Mouse (Mus musculus) midbrain, embryonic 13.5 days (tissue): ENCODE data around the gene Bcl2l12. TPM values are rescaled to one million over a fixed set of nuclear protein-coding genes. Genes with fewer than 3 reads are reported as not detected.

Experiments used
- ATAC-seq: fragments of 200-750 bp; cut with Nextera tagmentation; 2 replicates; pipeline ENCODE4 v1.8.0; 2017; ENCODE audit warnings: mild to moderate bottlenecking, moderate TSS enrichment, moderate library complexity
- H3K27ac ChIP-seq: fragments of 300-500 bp; sonication (generic); 2 replicates; pipeline ENCODE4 v1.5.1; 2015; ENCODE audit warnings: inconsistent platforms, mild to moderate bottlenecking, moderate library complexity
- H3K27me3 ChIP-seq: fragments of 300-500 bp; sonication (generic); 2 replicates; pipeline ENCODE4 v1.6.1; 2015; ENCODE audit warnings: mild to moderate bottlenecking, inconsistent platforms
- H3K36me3 ChIP-seq: fragments of 300-500 bp; sonication (generic); 2 replicates; pipeline ENCODE4 v1.6.1; 2015; ENCODE audit warnings: mild to moderate bottlenecking, inconsistent platforms
- H3K4me1 ChIP-seq: fragments of 300-500 bp; sonication (generic); replicated peaks from 2 replicates; pipeline ENCODE4 v1.6.1; 2015; ENCODE audit warnings: inconsistent platforms
- H3K4me2 ChIP-seq: fragments of 300-500 bp; sonication (generic); replicated peaks from 2 replicates; pipeline ENCODE4 v1.6.1; 2015; ENCODE audit warnings: moderate library complexity, mild to moderate bottlenecking, inconsistent platforms
- H3K4me3 ChIP-seq: fragments of 300-500 bp; sonication (generic); replicated peaks from 2 replicates; pipeline ENCODE4 v1.5.1; 2015; ENCODE audit warnings: mild to moderate bottlenecking, inconsistent platforms
- H3K9ac ChIP-seq: fragments of 300-500 bp; sonication (generic); replicated peaks from 2 replicates; pipeline ENCODE4 v1.6.1; 2015; ENCODE audit warnings: mild to moderate bottlenecking, inconsistent platforms
- H3K9me3 ChIP-seq: fragments of 300-500 bp; sonication (generic); 2 replicates; pipeline ENCODE4 v1.6.1; 2016; ENCODE audit warnings: mild to moderate bottlenecking, inconsistent platforms
- WGBS: fragments of 180-500 bp; shearing (Covaris S2); methylation state at CpG from one replicate; pipeline ENCODE4 v1.1.7; 2015; 5-methylcytosine and 5-hydroxymethylcytosine counted together
- polyA plus RNA-seq: library from polyadenylated mRNA; unstranded; fragments of >200 nt; fragmentation: Nextera tagmentation; extraction: Ambion mirVana; gene quantifications from 2 replicates; pipeline ENCODE4 v1.2.1, GENCODE M21; 2015

The Bcl2l12 gene
- polyA plus RNA-seq, 1 experiment from 2014 or later: 21.6 TPM

DNA sequence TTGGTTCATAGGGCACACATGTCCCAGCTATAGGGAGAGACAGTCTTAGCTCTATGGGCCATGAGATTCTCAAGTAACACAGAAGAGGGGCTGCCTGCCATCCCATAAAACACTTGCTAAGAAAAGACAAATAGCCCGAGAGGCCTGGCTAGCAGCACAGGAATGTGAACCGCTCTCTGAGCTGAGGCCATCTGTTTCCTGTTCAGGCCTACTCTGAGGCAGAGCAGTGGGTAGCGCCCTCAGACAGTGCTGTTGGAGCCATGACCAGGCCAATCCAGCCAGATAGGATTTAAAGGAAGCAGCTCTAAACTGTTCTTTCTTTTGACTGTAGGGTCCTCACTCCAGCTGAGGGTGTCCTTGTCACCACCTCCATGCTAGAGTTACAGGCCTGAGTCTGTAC is 6.0 kb upstream of the Bcl2l12 start:
- Histone ChIP-seq H3K9ac (no peak overlapping the region), H3K27me3 (no peaks in the 10 kb centered on the region), H3K4me1 (peaks cover 3% of the 10 kb centered on the region; the same call in 1 of the 2 replicates), H3K4me2 (no peak overlapping the region), H3K27ac (no peak overlapping the region), H3K36me3 (peaks cover 99% of the 10 kb centered on the region), H3K4me3 (no peak overlapping the region), H3K9me3 (no peaks in the 10 kb centered on the region)
- 92% methylated on average over 3 of the region's 3 CpGs for WGBS
- ATAC-seq: no peak

DNA sequence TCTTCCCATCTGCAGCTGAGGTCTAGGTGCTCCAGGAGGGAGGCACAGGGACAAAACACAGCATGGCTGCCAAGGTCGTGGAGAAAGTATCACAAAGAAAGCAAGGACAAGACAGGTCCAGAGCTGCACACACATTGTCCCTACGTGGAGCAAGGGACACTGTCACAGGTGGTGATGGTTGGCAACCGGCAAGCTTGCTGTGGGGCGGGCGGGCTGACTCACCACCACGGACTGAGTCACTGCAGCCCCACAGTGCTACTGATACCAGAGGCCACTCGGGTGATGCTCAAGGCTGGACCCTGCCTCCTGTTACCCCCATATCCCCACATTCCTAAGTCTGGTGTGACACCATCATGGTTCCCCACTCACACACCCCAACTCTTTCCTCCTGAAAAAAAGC is 3.9 kb upstream of the Bcl2l12 start:
- Histone ChIP-seq H3K4me1 (peaks cover 21% of the 10 kb centered on the region), H3K27ac (no peak overlapping the region), H3K4me2 (no peak overlapping the region), H3K9me3 (no peaks in the 10 kb centered on the region), H3K27me3 (no peaks in the 10 kb centered on the region), H3K4me3 (no peak overlapping the region), H3K9ac (no peak overlapping the region), H3K36me3 (peaks cover 78% of the 10 kb centered on the region)
- 92% methylated on average over 7 of the region's 7 CpGs for WGBS
- no peak for ATAC-seq

DNA sequence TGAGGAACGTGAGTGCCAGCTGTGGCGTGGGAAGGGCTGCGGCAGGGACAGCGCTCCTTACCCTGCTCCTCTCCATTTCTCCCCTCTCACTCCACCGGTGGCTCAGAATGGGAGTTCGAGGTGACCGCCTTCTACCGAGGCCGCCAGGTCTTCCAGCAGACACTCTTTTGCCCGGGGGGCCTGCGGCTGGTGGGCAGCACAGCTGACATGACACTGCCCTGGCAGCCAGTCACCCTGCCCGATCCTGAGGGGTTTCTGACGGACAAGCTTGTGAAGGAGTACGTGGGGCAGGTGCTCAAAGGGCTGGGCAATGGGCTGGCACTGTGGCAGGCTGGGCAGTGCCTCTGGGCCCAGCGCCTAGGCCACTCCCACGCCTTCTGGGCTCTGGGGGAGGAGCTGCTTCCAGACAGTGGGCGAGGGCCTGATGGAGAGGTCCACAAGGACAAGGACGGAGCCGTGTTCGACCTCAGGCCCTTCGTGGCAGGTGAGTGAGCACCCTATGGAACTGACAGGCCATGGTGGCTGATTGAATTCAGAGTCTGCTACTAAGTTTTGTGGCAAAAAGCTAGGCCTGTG is 2.1 kb upstream of the Bcl2l12 start:
- Histone ChIP-seq H3K9ac (no peak overlapping the region), H3K4me1 (peaks cover 33% of the 10 kb centered on the region), H3K27me3 (no peaks in the 10 kb centered on the region), H3K4me2 (no peak overlapping the region), H3K36me3 (peaks cover 60% of the 10 kb centered on the region), H3K27ac (no peak overlapping the region), H3K4me3 (no peak overlapping the region), H3K9me3 (no peaks in the 10 kb centered on the region)
- WGBS: 86% methylated on average over 21 of the region's 21 CpGs
- no peak for ATAC-seq

DNA sequence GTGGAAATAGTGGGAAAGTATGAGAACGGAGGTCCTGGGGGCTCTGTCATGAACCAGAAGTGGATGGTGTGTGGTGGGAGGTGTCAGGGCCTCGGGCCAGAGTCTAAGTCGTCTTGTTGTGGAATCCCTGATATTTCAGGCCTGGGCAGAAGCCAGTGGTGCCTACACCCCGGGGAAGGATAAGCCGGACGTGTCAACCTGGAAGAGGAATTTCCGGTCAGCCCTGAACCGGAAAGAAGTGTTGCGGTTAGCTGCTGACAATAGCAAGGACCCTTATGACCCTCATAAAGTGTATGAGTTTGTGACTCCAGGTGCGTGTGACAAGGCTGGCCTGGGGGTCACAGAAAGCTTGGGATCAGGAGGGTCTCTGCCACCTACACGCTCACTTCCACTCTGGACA is 1.2 kb upstream of the Bcl2l12 start:
- no peaks in the 10 kb centered on the region for H3K9me3 ChIP-seq
- H3K9ac ChIP-seq: no peak overlapping the region
- no peak overlapping the region for H3K27ac ChIP-seq
- no peak overlapping the region; the same call in 1 of the 2 replicates for H3K4me2 ChIP-seq
- H3K4me3 ChIP-seq: no peak overlapping the region
- H3K36me3 ChIP-seq: peaks cover 51% of the 10 kb centered on the region
- peaks cover 33% of the 10 kb centered on the region for H3K4me1 ChIP-seq
- WGBS: 87% methylated on average over 11 of the region's 11 CpGs
- no peak for ATAC-seq
- H3K27me3 ChIP-seq: no peaks in the 10 kb centered on the region

DNA sequence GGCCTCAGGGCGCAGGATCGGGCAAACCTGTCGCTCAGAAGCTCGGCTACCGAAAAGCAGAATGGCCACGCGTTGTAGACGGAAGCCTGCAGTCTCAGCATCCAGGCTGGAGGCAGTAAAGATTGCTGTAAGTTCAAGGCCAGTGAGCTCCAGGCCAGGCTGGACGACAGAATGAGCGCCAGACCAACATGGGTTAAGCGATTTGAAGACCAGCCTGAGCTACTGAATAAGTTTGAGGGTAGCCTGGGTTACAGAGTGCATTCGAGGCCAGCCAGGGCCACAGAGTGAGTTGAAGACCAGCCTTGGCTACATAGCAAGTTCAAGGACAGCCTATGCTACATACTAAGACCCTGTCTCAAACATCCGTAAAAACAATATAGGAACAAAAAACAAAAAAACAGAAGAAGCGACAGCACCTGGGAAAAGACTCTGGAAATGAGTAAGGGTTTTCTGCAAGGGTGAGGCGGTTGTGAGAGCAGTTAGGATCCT is 528 bp downstream of the Bcl2l12 start:
- peak; percentile 25; the same call in 1 of the 2 replicates for ATAC-seq
- H3K9ac ChIP-seq: peak overlapping the region; percentile 74
- H3K4me2 ChIP-seq: peak overlapping the region; percentile 69
- H3K27me3 ChIP-seq: no peaks in the 10 kb centered on the region
- H3K9me3 ChIP-seq: no peaks in the 10 kb centered on the region
- peaks cover 41% of the 10 kb centered on the region for H3K36me3 ChIP-seq
- peaks cover 33% of the 10 kb centered on the region for H3K4me1 ChIP-seq
- H3K27ac ChIP-seq: peak overlapping the region; percentile 30
- WGBS: 5% methylated on average over 15 of the region's 15 CpGs
- H3K4me3 ChIP-seq: peak overlapping the region; percentile 50

DNA sequence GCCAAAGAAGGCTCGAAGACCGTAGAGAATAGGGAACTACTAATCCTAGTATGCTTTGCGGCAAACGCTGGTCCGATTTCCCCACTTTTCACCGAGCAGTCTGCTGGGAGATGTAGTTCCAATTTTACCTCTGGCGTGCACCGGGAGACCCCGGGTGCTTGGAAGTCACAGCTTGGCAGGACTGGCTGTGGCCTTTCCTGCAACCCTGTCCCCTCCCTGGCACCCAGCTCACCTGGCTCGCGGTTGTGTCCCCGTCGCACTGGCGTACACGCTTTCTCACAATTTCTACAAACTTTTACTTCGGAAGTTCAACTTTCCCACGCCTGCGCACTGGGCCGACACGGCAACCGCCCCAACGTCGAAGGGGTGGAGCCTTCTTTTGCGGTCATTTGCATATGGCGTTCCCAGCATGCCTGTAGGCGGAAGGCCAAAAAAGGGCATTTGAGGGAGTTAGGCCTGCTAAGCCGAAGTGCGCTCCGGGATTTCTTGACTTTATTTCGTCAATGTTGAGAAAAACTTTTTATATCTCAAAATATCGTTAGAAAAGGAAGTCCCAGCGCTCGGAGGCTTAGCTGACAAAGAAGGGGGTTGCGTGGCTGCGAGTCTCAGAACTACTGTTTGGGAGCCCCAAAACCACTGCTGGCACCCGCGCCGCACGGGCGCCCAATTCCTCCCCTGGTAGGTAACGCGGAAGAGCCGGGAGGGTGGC is 1.1 kb downstream of the Bcl2l12 start, which contains the start of gene Irf3:
Gene Irf3 (plus strand): TSS at position 418 of the 709 bp plus-strand sequence.
- H3K4me3 ChIP-seq: peak within 1 kb of the TSS; percentile 50
- peaks cover 33% of the 10 kb centered on the region for H3K4me1 ChIP-seq
- H3K9me3 ChIP-seq: no peaks in the 10 kb centered on the region
- H3K4me2 ChIP-seq: peak within 1 kb of the TSS; percentile 69
- peak within 1 kb of the TSS; percentile 74 for H3K9ac ChIP-seq
- peaks cover 40% of the 10 kb centered on the region for H3K36me3 ChIP-seq
- peak within 1 kb of the TSS; percentile 30 for H3K27ac ChIP-seq
- peak; percentile 92 for ATAC-seq
- under 1% methylated on average over 43 of the region's 43 CpGs for WGBS
- no peaks in the 10 kb centered on the region for H3K27me3 ChIP-seq

DNA sequence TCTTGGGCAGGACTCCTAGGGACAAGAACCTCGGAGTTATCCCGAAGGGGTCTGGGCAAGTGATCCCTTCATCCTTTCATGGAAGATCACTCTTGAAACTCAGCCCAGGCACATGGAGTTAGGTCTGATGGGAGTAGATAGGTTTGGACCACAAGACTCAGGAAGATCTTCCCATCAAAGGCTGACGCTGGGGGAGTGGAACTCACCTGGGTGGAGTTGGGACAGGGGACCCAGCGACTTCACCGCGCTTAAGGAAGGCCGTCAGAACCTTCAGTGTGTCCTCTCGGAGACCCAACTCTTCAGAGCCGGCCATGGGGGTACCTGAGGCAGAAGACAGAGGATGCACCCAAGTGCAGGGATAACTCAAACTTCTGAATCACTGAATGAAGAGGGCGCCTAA is 1.8 kb downstream of the Bcl2l12 start:
- H3K4me2 ChIP-seq: peak overlapping the region; percentile 69
- no peaks in the 10 kb centered on the region for H3K9me3 ChIP-seq
- peaks cover 33% of the 10 kb centered on the region for H3K4me1 ChIP-seq
- peak overlapping the region; percentile 50 for H3K4me3 ChIP-seq
- WGBS: 14% methylated on average over 10 of the region's 10 CpGs
- peaks cover 37% of the 10 kb centered on the region for H3K36me3 ChIP-seq
- peak overlapping the region; percentile 74 for H3K9ac ChIP-seq
- H3K27me3 ChIP-seq: no peaks in the 10 kb centered on the region
- H3K27ac ChIP-seq: no peak overlapping the region
- no peak for ATAC-seq

DNA sequence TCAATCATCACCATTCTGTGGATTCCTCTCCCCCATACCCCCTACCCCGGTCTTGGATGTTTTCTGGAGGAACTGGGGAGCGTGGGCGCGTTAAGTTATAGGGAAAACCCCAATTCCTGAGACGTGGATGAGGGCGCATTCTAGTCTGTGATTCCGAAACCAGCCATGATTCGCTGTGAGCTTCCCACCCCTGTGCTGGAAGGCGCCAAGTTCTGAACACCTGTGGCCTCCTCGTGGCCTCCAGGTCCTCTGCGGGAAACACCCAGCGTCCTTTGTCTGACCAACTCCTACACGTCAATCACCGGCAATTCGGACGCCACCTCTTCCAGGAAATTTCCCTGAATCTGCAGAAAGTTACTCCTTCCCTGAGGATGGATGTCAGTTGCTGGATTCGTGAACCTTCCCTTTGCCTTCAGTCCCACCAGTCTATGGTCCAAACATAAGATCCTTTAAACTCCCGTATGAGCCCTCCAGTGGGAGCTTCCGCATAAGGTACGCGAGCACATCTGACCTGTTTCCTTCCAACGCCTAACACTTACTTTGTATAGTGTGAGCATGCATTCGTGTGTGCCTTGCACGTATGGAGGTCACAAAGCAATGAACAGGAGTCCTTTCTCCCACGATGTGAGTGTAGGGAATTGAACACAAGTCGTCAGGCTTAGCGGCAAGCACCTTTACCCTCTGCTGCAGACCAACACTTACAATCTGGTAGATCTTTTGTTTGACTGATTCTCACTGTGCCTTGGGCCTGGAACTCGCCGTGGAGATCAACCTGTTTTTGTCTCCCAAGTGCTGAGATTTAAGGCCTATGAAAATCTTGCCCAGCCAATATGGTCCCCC is 11.4 kb downstream of the Bcl2l12 start:
- Histone ChIP-seq H3K4me2 (peak overlapping the region; percentile 86), H3K36me3 (peaks cover 18% of the 10 kb centered on the region), H3K27ac (peak overlapping the region; percentile 93), H3K9me3 (no peaks in the 10 kb centered on the region), H3K9ac (peak overlapping the region; percentile 87), H3K4me3 (peak overlapping the region; percentile 94), H3K27me3 (no peaks in the 10 kb centered on the region), H3K4me1 (peaks cover 50% of the 10 kb centered on the region)
- 1% methylated on average over 29 of the region's 29 CpGs for WGBS
- peak; percentile 49 for ATAC-seq

DNA sequence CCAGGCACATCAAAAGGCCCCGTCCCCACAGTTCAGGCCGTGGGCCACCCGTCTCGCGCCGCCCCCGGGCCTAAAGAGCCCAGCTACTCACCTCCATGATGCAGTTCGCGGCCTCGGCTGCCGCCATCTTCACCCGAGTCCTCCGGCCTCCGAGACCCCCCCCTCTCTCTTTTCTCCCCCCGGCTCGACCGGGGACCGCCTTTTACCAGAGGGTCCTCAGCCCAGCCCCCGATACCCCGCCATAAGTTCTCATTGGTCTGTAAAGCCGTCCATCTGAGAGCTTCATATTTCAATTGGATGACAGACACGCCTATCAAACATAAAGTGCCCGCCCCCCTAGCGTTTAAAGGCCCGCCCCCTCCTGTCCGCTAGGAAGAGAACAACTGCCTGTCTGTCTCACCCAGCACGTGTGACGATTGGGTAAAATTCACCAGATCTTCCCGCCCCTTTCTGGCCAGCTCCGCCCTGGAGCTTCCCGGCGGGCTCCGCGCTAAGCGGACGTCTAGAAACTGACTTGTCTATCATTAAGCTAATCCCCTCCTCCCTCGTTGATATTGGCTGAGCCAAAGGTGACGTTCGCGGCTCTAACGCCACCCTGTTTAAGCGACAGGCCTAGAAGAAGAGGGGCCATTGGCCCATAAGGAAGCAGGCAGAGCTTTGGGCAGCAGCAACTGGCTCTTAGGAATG is 12.2 kb downstream of the Bcl2l12 start, which contains the start of gene Prmt1:
Gene Prmt1 (minus strand): TSS at position 377 of the 687 bp plus-strand sequence.
- Histone ChIP-seq H3K27ac (peak within 1 kb of the TSS; percentile 95), H3K27me3 (no peaks in the 10 kb centered on the region), H3K9me3 (no peaks in the 10 kb centered on the region), H3K4me3 (peak within 1 kb of the TSS; percentile 94), H3K4me1 (peaks cover 50% of the 10 kb centered on the region), H3K4me2 (peak within 1 kb of the TSS; percentile 86), H3K36me3 (peaks cover 20% of the 10 kb centered on the region), H3K9ac (peak within 1 kb of the TSS; percentile 98)
- ATAC-seq: peak; percentile 98
- 1% methylated on average over 42 of the region's 42 CpGs for WGBS

DNA sequence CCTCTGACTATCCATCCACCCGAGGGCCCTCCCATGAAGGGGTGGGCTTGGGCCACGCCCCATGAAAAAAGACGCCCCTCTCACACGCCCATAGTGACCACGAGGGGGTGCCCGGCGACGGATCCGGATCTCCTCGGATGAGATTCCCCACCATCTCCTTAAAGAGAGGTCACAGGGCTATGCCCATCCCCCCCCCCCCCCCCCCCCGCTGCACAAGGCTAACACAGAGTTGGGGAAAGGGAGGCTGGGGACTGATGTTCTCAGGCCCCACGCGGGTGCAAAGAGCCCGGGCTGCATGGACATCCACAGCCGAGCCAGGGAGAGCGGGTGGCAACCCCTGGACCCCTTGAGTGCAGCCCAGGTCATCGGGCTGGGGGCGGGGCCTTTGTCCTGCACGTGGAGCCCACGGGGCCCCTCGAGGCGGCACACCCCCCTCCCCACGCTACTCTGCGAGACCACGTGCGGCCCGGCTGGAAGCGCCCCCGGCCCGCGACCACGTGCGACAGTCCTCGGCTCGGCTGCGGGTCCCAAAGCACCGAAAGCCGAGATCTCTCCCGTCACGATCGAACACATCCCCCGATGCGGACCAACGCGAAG is 12.8 kb downstream of the Bcl2l12 start:
- Histone ChIP-seq H3K36me3 (peaks cover 26% of the 10 kb centered on the region), H3K4me1 (peaks cover 50% of the 10 kb centered on the region), H3K9me3 (no peaks in the 10 kb centered on the region), H3K4me2 (peak overlapping the region; percentile 65), H3K27ac (peak overlapping the region; percentile 95), H3K27me3 (no peaks in the 10 kb centered on the region), H3K4me3 (peak overlapping the region; percentile 94), H3K9ac (peak overlapping the region; percentile 98)
- under 1% methylated on average over 44 of the region's 45 CpGs for WGBS
- ATAC-seq: peak; percentile 4

DNA sequence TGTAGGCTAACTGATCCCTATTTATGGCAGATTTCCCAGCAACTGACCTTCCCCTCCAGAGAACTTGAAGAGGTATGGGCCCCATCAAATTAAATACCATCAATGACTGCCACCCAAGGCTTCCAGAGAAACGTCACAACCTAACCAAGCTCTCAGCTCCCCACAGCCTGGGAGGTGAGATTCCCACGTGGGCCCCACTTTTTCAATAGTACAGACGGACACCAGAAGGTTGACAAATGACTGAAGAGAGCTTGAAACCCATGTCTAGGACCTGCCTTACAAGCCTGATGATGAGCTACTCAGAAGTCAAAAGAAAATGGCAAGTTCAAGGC is 13.7 kb downstream of the Bcl2l12 start:
- ATAC-seq: no peak
- peak overlapping the region; percentile 94 for H3K4me3 ChIP-seq
- 52% methylated on average over 3 of the region's 3 CpGs for WGBS
- peaks cover 45% of the 10 kb centered on the region for H3K4me1 ChIP-seq
- peak overlapping the region; percentile 52 for H3K9ac ChIP-seq
- peaks cover 31% of the 10 kb centered on the region for H3K36me3 ChIP-seq
- H3K27me3 ChIP-seq: no peaks in the 10 kb centered on the region
- no peaks in the 10 kb centered on the region for H3K9me3 ChIP-seq
- peak overlapping the region; percentile 95; the same call in 1 of the 2 replicates for H3K27ac ChIP-seq
- H3K4me2 ChIP-seq: peak overlapping the region; percentile 65
